16 mouse cellular contexts compared by ENCODE assay signal in the genomic region with DNA sequence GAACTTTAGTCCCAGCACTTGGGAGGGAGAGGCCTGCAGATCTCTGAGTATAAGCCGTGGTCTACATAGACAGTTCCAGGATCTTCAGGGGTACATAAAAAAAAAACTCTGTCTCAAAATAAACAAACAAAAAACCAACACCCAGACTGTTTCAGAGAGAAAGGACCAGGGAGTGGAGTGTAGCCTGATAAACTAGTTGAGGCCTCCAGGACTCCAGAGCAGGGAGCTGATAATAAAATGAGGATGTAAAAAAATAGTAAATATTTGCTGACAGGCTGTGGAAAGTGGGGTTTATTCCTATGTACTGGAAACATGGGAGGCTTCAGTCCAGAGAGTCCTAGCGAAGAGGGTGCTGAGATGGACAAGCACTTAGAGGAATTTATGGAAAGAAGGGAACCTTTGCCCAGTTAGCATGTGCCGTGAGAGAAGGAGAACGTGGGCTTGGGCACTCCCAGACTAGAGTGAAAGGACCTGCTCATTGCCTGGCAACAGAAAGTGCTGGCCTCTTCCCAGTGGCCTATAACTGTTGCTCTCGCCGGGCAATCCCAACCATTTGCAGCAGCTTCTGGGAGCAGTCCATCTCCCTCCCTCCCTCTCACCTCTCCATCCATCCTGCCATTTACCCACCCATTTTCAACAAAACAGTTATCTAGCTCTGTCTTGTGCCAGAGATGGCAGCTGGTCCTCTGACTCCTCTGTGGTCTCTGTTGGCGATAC. TPM values are rescaled to one million over a fixed set of nuclear protein-coding genes. Genes with fewer than 3 reads are reported as not detected.
DNase-seq lines count a peak whose midpoint lies in the region; ATAC-seq and TF ChIP-seq lines count a peak whose summit lies in the region.
"Had no signal": no experiment of that assay in that cellular context is flagged by ENCODE, and none has a peak within 500 bp of the region (broad histone marks: within the 10 kb centered on the region; RNA-seq: fewer than 3 reads in every experiment).

No protein-coding gene starts in this region.

- TF ChIP-seq CTCF in left cerebral cortex, adult 2 months (IDR thresholded peaks at IDR 0.05), result no peak
- TF ChIP-seq CTCF in bone marrow macrophage, adult 2 months (IDR thresholded peaks at IDR 0.05; ENCODE audit: low read depth, low read length), result no peak
- TF ChIP-seq CTCF in gastrocnemius, adult 2 months (IDR thresholded peaks at IDR 0.05), result no peak

- no peak for TF ChIP-seq POLR2A in bone marrow macrophage, adult 2 months (IDR thresholded peaks at IDR 0.05; ENCODE audit: borderline replicate concordance, low read depth, low read length)

- H3K4me3 ChIP-seq in left cerebral cortex, adult 2 months, result no peak overlapping the region
- H3K4me3 ChIP-seq in bone marrow macrophage, adult 2 months (ENCODE audit: insufficient read depth, low read length), result no peak overlapping the region
- H3K4me3 ChIP-seq in liver, embryonic 15.5 days (replicated peaks), result no peak overlapping the region
- H3K4me3 ChIP-seq in gastrocnemius, adult 2 months, result no peak overlapping the region
- H3K4me3 ChIP-seq: embryonic facial prominence, embryonic 15.5 days; limb, embryonic 12.5 days; midbrain, embryonic 15.5 days had no signal

- 73% methylated on average over 7 of the region's 7 CpGs for WGBS in liver, embryonic 15.5 days (ENCODE audit: insufficient replicate concordance)

- peak overlapping the region; percentile 14 for H3K4me2 ChIP-seq in liver, embryonic 15.5 days
- H3K4me2 ChIP-seq: embryonic facial prominence, embryonic 15.5 days; limb, embryonic 12.5 days; midbrain, embryonic 15.5 days had no signal

- DNase-seq in cerebellum, postnatal 14 days, result peak; percentile 56 to 67
- no peak for DNase-seq in cerebellum, postnatal 36 days
- DNase-seq in left cerebral cortex, adult 2 months (ENCODE audit: extremely low spot score in 1 of 2, low spot score in 2 of 2), result no peak
- DNase-seq in left cerebral cortex, adult 8-10 months (ENCODE audit: low spot score in 2 of 2), result no peak
- DNase-seq in gastrocnemius, adult 2 months, result no peak
- DNase-seq in urinary bladder, adult 2 months (ENCODE audit: low spot score), result no peak
- DNase-seq: thymus, postnatal 25 days had no signal

- H3K4me1 ChIP-seq in bone marrow macrophage, adult 2 months (ENCODE audit: control insufficient read depth, insufficient read depth, low read length), result peaks cover 28% of the 10 kb centered on the region
- peaks cover 32% of the 10 kb centered on the region for H3K4me1 ChIP-seq in liver, embryonic 15.5 days (replicated peaks)
- H3K4me1 ChIP-seq: embryonic facial prominence, embryonic 15.5 days; limb, embryonic 12.5 days; midbrain, embryonic 15.5 days had no signal

- intact Hi-C loops in left cerebral cortex, adult 2 months (cut with DNase I), result no loop called here
- intact Hi-C loops in gastrocnemius, adult 2 months (cut with DNase I), result no loop called here

- H3K36me3 ChIP-seq in liver, embryonic 15.5 days (replicated peaks), result peaks cover 52% of the 10 kb centered on the region

- H3K27ac ChIP-seq in left cerebral cortex, adult 2 months, result peak overlapping the region; percentile 42; the same call in 1 of the 2 replicates
- peak overlapping the region; percentile 1; the same call in 1 of the 2 replicates for H3K27ac ChIP-seq in bone marrow macrophage, adult 2 months (ENCODE audit: insufficient read depth, low read depth, low read length)
- peak overlapping the region; percentile 77 for H3K27ac ChIP-seq in liver, embryonic 15.5 days (replicated peaks)
- no peak overlapping the region for H3K27ac ChIP-seq in gastrocnemius, adult 2 months
- H3K27ac ChIP-seq: embryonic facial prominence, embryonic 15.5 days; limb, embryonic 12.5 days; midbrain, embryonic 15.5 days had no signal

- no peaks in the 10 kb centered on the region for H3K27me3 ChIP-seq in liver, embryonic 15.5 days
- H3K27me3 ChIP-seq: embryonic facial prominence, embryonic 15.5 days; limb, embryonic 12.5 days; midbrain, embryonic 15.5 days had no signal

- 0 out of 2 replicates have a peak overlapping the region, but pooled peaks have one; percentile 6 for H3K9ac ChIP-seq in liver, embryonic 15.5 days
- H3K9ac ChIP-seq: embryonic facial prominence, embryonic 15.5 days; limb, embryonic 12.5 days; midbrain, embryonic 15.5 days had no signal

- peak; percentile 70 for ATAC-seq in liver, embryonic 15.5 days (ENCODE audit: insufficient read depth)
- ATAC-seq: midbrain, embryonic 15.5 days had no signal

- no peaks in the 10 kb centered on the region for H3K9me3 ChIP-seq in liver, embryonic 15.5 days (replicated peaks)
- H3K9me3 ChIP-seq: embryonic facial prominence, embryonic 15.5 days; limb, embryonic 12.5 days; midbrain, embryonic 15.5 days had no signal

RNA-seq across cellular contexts. Expression of a gene that starts 22.9 kb away (rescaled TPM):
- 10 to 100 TPM; 18.7 to 21.3 TPM for total RNA-seq in left cerebral cortex, adult 2 months (2021)
- total RNA-seq in left cerebral cortex, adult 8-10 months (2022), result 10 to 100 TPM; 16.3 to 20.8 (median 18.2) TPM
- 34.2 and 36.5 TPM in 2 replicates for polyA plus RNA-seq in bone marrow macrophage, adult 2 months (2012; ENCODE audit: insufficient read depth, insufficient read length, missing spikeins)
- 17.9 and 18.4 TPM in 2 replicates for polyA plus RNA-seq in liver, embryonic 15.5 days (2015; fragmentation: Nextera tagmentation; extraction: Ambion mirVana)
- total RNA-seq in gastrocnemius, adult 2 months (2021), result 10 to 100 TPM; 14.4 to 16.7 TPM
- polyA plus RNA-seq in urinary bladder, adult 2 months (2012; rRNA removed), result 35.0 and 39.9 TPM in 2 replicates

RNA-seq across cellular contexts. Expression of a gene that starts 40.6 kb away (rescaled TPM):
- total RNA-seq in left cerebral cortex, adult 2 months (2021), result not detected
- total RNA-seq in left cerebral cortex, adult 8-10 months (2022), result not detected
- not detected in 2 replicates for polyA plus RNA-seq in bone marrow macrophage, adult 2 months (2012; ENCODE audit: insufficient read depth, insufficient read length, missing spikeins)
- polyA plus RNA-seq in liver, embryonic 15.5 days (2015; fragmentation: Nextera tagmentation; extraction: Ambion mirVana), result not detected in 2 replicates
- not detected for total RNA-seq in gastrocnemius, adult 2 months (2021)
- polyA plus RNA-seq in urinary bladder, adult 2 months (2012; rRNA removed), result not detected in 2 replicates
- total RNA-seq: ES-E14; heart, adult 8-10 months; hematopoietic stem cell, adult 5-6 weeks had no signal
- polyA plus RNA-seq: embryonic facial prominence, embryonic 15.5 days; limb, embryonic 12.5 days; midbrain, embryonic 15.5 days; neural tube, embryonic 14.5 days had no signal

RNA-seq across cellular contexts. Expression of a gene that starts 43.7 kb away (rescaled TPM):
- total RNA-seq in left cerebral cortex, adult 2 months (2021), result 100 to 1,000 TPM; 362 to 374 TPM
- total RNA-seq in left cerebral cortex, adult 8-10 months (2022), result 100 to 1,000 TPM; 312 to 352 (median 336) TPM
- 209 and 211 TPM in 2 replicates for polyA plus RNA-seq in bone marrow macrophage, adult 2 months (2012; ENCODE audit: insufficient read depth, insufficient read length, missing spikeins)
- 535 and 580 TPM in 2 replicates for polyA plus RNA-seq in liver, embryonic 15.5 days (2015; fragmentation: Nextera tagmentation; extraction: Ambion mirVana)
- 1,000 to 10,000 TPM in 1 of 2 experiments, 100 to 1,000 TPM in 1; 837 to 1,167 TPM for total RNA-seq in gastrocnemius, adult 2 months (2021)
- 1,105 and 1,175 TPM in 2 replicates for polyA plus RNA-seq in urinary bladder, adult 2 months (2012; rRNA removed)

RNA-seq across cellular contexts. Expression of a gene that starts 44.0 kb away (rescaled TPM):
- total RNA-seq in left cerebral cortex, adult 2 months (2021), result 10 to 100 TPM; 31.1 to 33.9 TPM
- total RNA-seq in left cerebral cortex, adult 8-10 months (2022), result 10 to 100 TPM; 22.7 to 38.8 (median 27.7) TPM
- 34.0 and 36.1 TPM in 2 replicates for polyA plus RNA-seq in bone marrow macrophage, adult 2 months (2012; ENCODE audit: insufficient read depth, insufficient read length, missing spikeins)
- polyA plus RNA-seq in liver, embryonic 15.5 days (2015; fragmentation: Nextera tagmentation; extraction: Ambion mirVana), result 22.4 and 22.5 TPM in 2 replicates
- 10 to 100 TPM; 23.3 to 28.5 TPM for total RNA-seq in gastrocnemius, adult 2 months (2021)
- 64.8 and 77.0 TPM in 2 replicates for polyA plus RNA-seq in urinary bladder, adult 2 months (2012; rRNA removed)

Comparison
In these comparisons a context has a peak if more than half of its experiments do, and no peak if none do; other contexts are left out.
1. DNase-seq: peak in cerebellum, postnatal 14 days (2 of 2); none in cerebellum, postnatal 36 days (0 of 2), left cerebral cortex, adult 2 months (0 of 2), left cerebral cortex, adult 8-10 months (0 of 2), gastrocnemius, adult 2 months (single experiment) and urinary bladder, adult 2 months (single experiment).